Mouse (Mus musculus) embryonic facial prominence, embryonic 10.5 days (tissue): ENCODE data around the gene Rab27a. TPM values are rescaled to one million over a fixed set of nuclear protein-coding genes. Genes with fewer than 3 reads are reported as not detected.

Experiments
- DNase-seq: peaks from one replicate; pipeline ENCODE4 v3.0.0-alpha.2; 2017; ENCODE audit warnings: low spot score
- H3K27ac ChIP-seq: fragments of 300-500 bp; sonication (generic); replicated peaks from 2 replicates; pipeline ENCODE4 v1.5.1; 2016; ENCODE audit warnings: mild to moderate bottlenecking
- H3K27me3 ChIP-seq: fragments of 300-500 bp; sonication (generic); replicated peaks from 2 replicates; pipeline ENCODE4 v1.6.1; 2016; ENCODE audit warnings: low read depth, mild to moderate bottlenecking; ENCODE audit not compliant: poor library complexity, severe bottlenecking
- H3K36me3 ChIP-seq: fragments of 300-500 bp; sonication (generic); replicated peaks from 2 replicates; pipeline ENCODE4 v1.6.1; 2016; ENCODE audit warnings: mild to moderate bottlenecking, moderate library complexity
- H3K4me1 ChIP-seq: fragments of 300-500 bp; sonication (generic); 2 replicates; pipeline ENCODE4 v1.6.1; 2016
- H3K4me3 ChIP-seq: fragments of 300-500 bp; sonication (generic); 2 replicates; pipeline ENCODE4 v1.5.1; 2016; ENCODE audit warnings: mild to moderate bottlenecking, moderate library complexity
- H3K9me3 ChIP-seq: fragments of 300-500 bp; sonication (generic); 2 replicates; pipeline ENCODE4 v1.6.1; 2016; ENCODE audit warnings: mild to moderate bottlenecking
- WGBS: fragments of 180-500 bp; shearing (Covaris S2); methylation state at CpG from one replicate; pipeline ENCODE4 v1.1.7; 2016; 5-methylcytosine and 5-hydroxymethylcytosine counted together
- polyA plus RNA-seq: library from polyadenylated mRNA; unstranded; fragments of >200 nt; fragmentation: Nextera tagmentation; extraction: Ambion mirVana; gene quantifications from 2 replicates; pipeline ENCODE4 v1.2.1, GENCODE M21; 2016

Rab27a gene
- polyA plus RNA-seq, 1 experiment from 2014 or later: 5.3 TPM

DNA sequence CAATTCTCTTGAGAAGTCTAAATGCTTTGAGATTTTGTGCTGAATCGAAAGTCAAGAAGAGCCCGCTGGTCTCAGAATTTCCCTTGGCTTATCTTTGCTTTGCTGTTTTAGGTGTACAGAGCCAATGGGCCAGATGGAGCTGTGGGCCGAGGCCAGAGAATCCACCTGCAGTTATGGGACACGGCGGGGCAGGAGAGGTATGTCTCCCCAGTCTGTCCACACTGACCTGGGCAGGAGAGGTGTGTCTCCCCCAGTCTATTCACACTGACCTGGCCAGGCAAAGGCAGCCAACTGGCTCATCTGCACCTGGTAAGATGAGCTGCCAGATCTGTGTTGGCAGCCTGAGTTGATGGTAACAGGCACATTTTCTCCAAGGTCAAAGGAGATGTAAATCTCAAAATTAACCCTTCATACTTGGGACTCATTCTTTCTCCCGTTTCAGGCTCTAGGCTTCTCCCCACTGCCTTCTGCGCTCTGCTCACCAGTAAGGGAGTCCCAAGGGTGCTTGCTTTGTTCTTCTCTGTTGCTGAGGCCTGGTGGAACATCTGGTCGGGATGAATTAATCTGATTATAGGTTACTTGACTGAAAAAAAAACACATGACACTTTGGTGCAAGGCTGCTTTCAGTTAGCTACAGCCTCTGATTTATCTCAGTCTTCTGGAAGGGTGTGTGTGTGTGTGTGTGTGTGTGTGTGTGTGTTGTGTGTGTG, 37.8 kb downstream of the Rab27a start:
- Histone ChIP-seq H3K9me3 (no peaks in the 10 kb centered on the region), H3K36me3 (no peaks in the 10 kb centered on the region), H3K27ac (no peak overlapping the region), H3K4me3 (no peak overlapping the region), H3K27me3 (no peaks in the 10 kb centered on the region), H3K4me1 (no peaks in the 10 kb centered on the region)
- DNase-seq: no peak
- 80% methylated on average over 8 of the region's 8 CpGs for WGBS

DNA sequence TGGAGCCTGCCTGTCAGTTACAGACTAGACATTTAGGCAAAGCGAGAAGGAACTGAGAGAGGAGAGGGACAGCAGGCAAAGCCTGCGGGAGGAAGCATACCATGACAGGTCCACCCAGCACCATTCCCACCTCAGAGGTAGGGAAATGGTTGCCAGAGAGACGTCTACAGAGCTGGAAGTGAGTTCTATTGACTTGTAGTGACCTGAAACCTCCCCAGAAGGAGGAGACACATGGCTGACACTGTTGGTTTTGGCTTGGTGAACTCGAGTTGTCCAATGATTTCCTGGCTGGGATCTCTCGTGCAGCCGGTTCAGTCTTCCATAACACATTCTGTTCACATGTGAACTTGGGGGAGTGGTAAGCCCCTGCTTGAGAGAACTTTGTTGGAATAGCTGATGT, 39.3 kb downstream of the Rab27a start:
- WGBS: 79% methylated on average over 6 of the region's 6 CpGs
- H3K4me3 ChIP-seq: no peak overlapping the region

DNA sequence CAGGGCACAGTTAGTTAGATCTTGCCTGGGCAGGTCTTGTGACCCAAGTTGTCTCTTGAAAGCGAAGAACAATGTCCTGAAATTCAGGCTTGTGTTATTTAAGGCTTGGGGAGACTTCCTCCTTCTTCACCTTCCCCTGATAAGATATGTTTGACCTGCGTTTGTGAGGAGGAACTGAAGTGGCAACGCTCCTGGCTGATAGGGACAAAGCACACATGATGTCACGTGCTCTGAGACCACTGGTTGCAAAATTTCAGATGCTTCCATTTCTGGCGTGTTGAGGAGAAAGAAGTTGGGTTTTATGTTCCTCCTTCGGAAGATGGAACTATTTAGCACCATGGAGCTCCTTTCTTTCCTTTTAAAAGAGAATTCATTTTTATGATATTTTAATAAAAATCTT, 41.2 kb downstream of the Rab27a start:
- 87% methylated on average over 6 of the region's 6 CpGs for WGBS

More for the DNA sequence above, 39.3 kb downstream of the Rab27a start:
- no peaks in the 10 kb centered on the region for H3K4me1 ChIP-seq
- H3K27ac ChIP-seq: no peak overlapping the region
- H3K27me3 ChIP-seq: no peaks in the 10 kb centered on the region
- no peaks in the 10 kb centered on the region for H3K36me3 ChIP-seq
- DNase-seq: no peak
- H3K9me3 ChIP-seq: no peaks in the 10 kb centered on the region

GRCm38 (mm10) chr9:73087121-73087520, 42.5 kb downstream of the Rab27a start:
- H3K36me3 ChIP-seq: no peaks in the 10 kb centered on the region
- H3K4me3 ChIP-seq: no peak overlapping the region
- DNase-seq: no peak
- no peaks in the 10 kb centered on the region for H3K27me3 ChIP-seq
- no peaks in the 10 kb centered on the region for H3K4me1 ChIP-seq
- no peak overlapping the region for H3K27ac ChIP-seq
- 67% methylated on average over 8 of the region's 8 CpGs for WGBS
- H3K9me3 ChIP-seq: no peaks in the 10 kb centered on the region

More for the DNA sequence above, 41.2 kb downstream of the Rab27a start:
- Histone ChIP-seq H3K27ac (no peak overlapping the region), H3K4me3 (no peak overlapping the region), H3K27me3 (no peaks in the 10 kb centered on the region), H3K4me1 (no peaks in the 10 kb centered on the region), H3K9me3 (no peaks in the 10 kb centered on the region), H3K36me3 (no peaks in the 10 kb centered on the region)
- DNase-seq: no peak

DNA sequence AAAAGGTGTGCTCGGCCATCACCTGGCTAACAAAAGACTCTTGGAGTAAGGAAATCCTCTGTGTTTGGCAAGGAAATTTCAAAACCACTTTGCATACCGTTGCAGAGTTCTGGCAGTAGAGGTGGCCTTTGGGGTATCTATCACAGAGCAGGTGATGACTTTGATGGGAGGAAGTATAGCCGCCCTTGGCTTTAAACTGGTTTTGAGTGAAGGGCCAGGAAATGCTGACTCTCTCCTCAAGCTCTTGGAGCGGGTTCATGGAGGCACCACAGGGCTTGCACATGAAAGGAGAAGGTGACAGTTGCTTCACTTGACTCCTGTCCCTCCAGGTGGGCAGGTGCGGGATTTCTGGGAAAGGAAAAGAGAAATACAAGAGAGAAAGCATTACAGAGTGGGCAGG, 42.9 kb downstream of the Rab27a start:
- no peaks in the 10 kb centered on the region for H3K9me3 ChIP-seq
- no peak for DNase-seq
- H3K36me3 ChIP-seq: no peaks in the 10 kb centered on the region
- H3K27me3 ChIP-seq: no peaks in the 10 kb centered on the region
- no peak overlapping the region for H3K4me3 ChIP-seq
- no peak overlapping the region for H3K27ac ChIP-seq
- WGBS: 81% methylated on average over 5 of the region's 5 CpGs
- no peaks in the 10 kb centered on the region for H3K4me1 ChIP-seq

DNA sequence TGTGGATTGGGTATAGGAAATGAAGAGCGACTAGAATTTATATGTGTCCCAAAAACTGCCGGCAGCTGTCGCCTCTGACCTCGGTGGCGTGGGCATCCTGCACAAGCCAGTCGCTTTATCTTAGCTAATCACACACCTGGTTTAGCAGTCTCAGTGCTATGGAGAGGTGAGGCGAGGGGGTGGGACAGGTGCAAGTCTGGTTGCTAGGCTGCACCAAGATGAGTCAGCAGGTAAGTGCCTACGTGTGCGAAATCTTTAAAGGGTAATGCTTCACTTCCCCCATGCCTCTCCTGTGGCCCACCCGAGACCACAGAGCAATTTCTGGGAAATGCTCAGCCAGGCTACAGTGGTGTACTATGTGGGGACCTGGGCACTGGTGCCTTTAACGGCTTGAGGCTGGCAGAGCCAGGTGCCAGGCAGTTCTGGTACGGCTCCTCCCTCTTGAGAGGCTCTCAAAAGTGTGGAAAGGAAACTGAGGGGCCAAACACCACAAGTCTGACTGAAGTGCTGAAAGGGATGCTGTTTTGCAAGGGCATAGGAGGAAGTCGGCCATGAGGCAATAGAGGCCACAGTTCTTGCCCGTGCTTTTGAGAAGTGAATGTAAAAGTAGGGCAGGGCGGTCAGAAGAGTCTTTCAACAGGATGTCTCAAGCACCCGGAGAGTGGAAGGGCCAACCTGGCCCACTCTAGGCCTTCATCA, 44.7 kb downstream of the Rab27a start:
- no peaks in the 10 kb centered on the region for H3K9me3 ChIP-seq
- H3K27me3 ChIP-seq: no peaks in the 10 kb centered on the region
- no peak for DNase-seq
- no peak overlapping the region for H3K27ac ChIP-seq
- no peak overlapping the region for H3K4me3 ChIP-seq
- H3K4me1 ChIP-seq: peaks cover under 1% of the 10 kb centered on the region; the same call in 1 of the 2 replicates
- no peaks in the 10 kb centered on the region for H3K36me3 ChIP-seq
- WGBS: 76% methylated on average over 16 of the region's 16 CpGs

GRCm38 (mm10) chr9:73090121-73090520, 45.5 kb downstream of the Rab27a start:
- no peak overlapping the region for H3K27ac ChIP-seq
- H3K27me3 ChIP-seq: peaks cover 1% of the 10 kb centered on the region; the same call in 1 of the 2 replicates
- no peaks in the 10 kb centered on the region for H3K36me3 ChIP-seq
- no peak overlapping the region for H3K4me3 ChIP-seq
- H3K4me1 ChIP-seq: peaks cover 5% of the 10 kb centered on the region; the same call in 1 of the 2 replicates
- DNase-seq: no peak
- H3K9me3 ChIP-seq: no peaks in the 10 kb centered on the region
- 76% methylated on average over 10 of the region's 10 CpGs for WGBS

GRCm38 (mm10) chr9:73091747-73092146, 47.1 kb downstream of the Rab27a start:
- peak; percentile 21 for DNase-seq

GRCm38 (mm10) chr9:73094580-73094979, 49.9 kb downstream of the Rab27a start:
- peaks cover 8% of the 10 kb centered on the region; the same call in 1 of the 2 replicates for H3K4me1 ChIP-seq
- H3K4me3 ChIP-seq: no peak overlapping the region
- H3K36me3 ChIP-seq: no peaks in the 10 kb centered on the region
- H3K9me3 ChIP-seq: no peaks in the 10 kb centered on the region
- DNase-seq: peak; percentile 53
- H3K27ac ChIP-seq: no peak overlapping the region
- WGBS: 53% methylated on average over 17 of the region's 17 CpGs
- peaks cover 8% of the 10 kb centered on the region; the same call in 1 of the 2 replicates for H3K27me3 ChIP-seq

More at GRCm38 (mm10) chr9:73091747-73092146, 47.1 kb downstream of the Rab27a start:
- Histone ChIP-seq H3K27ac (no peak overlapping the region), H3K36me3 (no peaks in the 10 kb centered on the region), H3K4me3 (no peak overlapping the region), H3K27me3 (peaks cover 8% of the 10 kb centered on the region; the same call in 1 of the 2 replicates), H3K9me3 (no peaks in the 10 kb centered on the region), H3K4me1 (peaks cover 8% of the 10 kb centered on the region; the same call in 1 of the 2 replicates)
- WGBS: 2% methylated on average over 1 of the region's 1 CpGs

- DNase-seq: no peak
- H3K36me3 ChIP-seq: no peaks in the 10 kb centered on the region
- WGBS: 77% methylated on average over 2 of the region's 2 CpGs
Measured at GRCm38 (mm10) chr9:73097898-73098297, 53.2 kb downstream of the Rab27a start.

DNA sequence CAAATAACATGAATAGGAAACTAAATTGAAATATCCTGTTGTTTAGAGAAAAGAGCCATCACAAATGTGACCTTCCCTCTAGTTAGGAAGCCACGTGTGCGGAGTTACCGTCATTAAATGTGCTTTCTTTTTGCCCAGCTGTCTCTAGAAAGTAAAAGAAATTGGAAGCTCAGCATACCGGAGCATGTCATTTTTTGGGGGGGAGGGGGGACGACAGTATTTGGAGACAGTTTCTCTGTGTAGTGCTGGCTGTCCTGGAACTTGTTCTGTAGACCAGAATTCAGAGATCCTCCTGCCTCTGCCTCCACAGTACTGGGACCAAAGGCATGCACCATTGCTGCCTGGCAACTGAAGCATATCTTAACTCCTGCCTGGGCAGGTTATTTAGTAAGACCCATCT, 56.9 kb downstream of the Rab27a start, which contains the start of gene Khdc3:
Gene Khdc3, plus strand, starts transcription at position 301 of the 400 bp plus-strand sequence.
- Histone ChIP-seq H3K9me3 (no peaks in the 10 kb centered on the region), H3K4me3 (no peak within 1 kb of the TSS), H3K27me3 (peaks cover 52% of the 10 kb centered on the region), H3K27ac (no peak within 1 kb of the TSS), H3K36me3 (no peaks in the 10 kb centered on the region), H3K4me1 (peaks cover 12% of the 10 kb centered on the region)
- no peak for DNase-seq
- WGBS: 89% methylated on average over 5 of the region's 5 CpGs

More at GRCm38 (mm10) chr9:73097898-73098297, 53.2 kb downstream of the Rab27a start:
- peaks cover 9% of the 10 kb centered on the region; the same call in 1 of the 2 replicates for H3K4me1 ChIP-seq
- H3K4me3 ChIP-seq: no peak overlapping the region
- no peak overlapping the region for H3K27ac ChIP-seq
- peaks cover 24% of the 10 kb centered on the region for H3K27me3 ChIP-seq
- H3K9me3 ChIP-seq: no peaks in the 10 kb centered on the region

GRCm38 (mm10) chr9:73102181-73102580, 57.5 kb downstream of the Rab27a start, which contains the start of gene Gm20509:
Gene Gm20509 (plus strand): TSS chr9:73102470.
- Histone ChIP-seq H3K4me3 (peak within 1 kb of the TSS; percentile 64), H3K27ac (peak within 1 kb of the TSS; percentile 83), H3K9me3 (no peaks in the 10 kb centered on the region), H3K27me3 (peaks cover 57% of the 10 kb centered on the region), H3K4me1 (peaks cover 12% of the 10 kb centered on the region), H3K36me3 (no peaks in the 10 kb centered on the region)
- WGBS: 90% methylated on average over 4 of the region's 4 CpGs
- DNase-seq: no peak
